12 mouse cellular contexts compared by ENCODE assay signal in the genomic region with DNA sequence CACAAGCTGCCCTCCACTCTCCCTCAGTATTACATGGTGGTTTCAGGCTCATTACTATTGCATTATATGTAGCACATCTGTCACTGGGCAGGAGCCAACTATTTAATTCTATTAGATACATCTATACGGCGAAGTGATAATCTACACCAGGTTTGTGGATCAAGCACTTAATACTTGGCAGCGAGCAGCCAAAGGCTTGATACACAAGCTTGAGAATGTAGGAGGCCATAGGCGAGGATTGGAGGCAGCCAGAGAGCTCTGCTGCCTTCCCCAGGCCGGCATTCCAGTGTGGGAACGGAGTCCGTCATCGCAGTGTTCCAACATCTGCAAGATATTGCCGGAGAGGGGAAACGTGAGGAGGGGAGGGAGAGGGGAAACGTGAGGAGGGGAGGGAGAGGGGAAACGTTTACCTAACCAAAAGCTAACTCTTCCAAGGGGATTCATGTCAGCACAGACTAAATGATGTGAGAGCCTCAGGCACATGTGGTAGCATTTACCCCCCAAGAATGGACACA.
A peak's percentile ranks its signal among the peaks of the same experiment; 100 is the strongest.
DNase-seq lines count a peak whose midpoint lies in the region; ATAC-seq lines count a peak whose summit lies in the region.
"Had no signal": no experiment of that assay in that cellular context is flagged by ENCODE, and none has a peak within 500 bp of the region (broad histone marks: within the 10 kb centered on the region; RNA-seq: fewer than 3 reads in every experiment).

No protein-coding gene starts in this region.

- H3K9ac ChIP-seq in heart, embryonic 13.5 days: no peak overlapping the region
- H3K9ac ChIP-seq in lung, embryonic 16.5 days (ENCODE audit: low read length): no peak overlapping the region
- no peak overlapping the region; the same call in 1 of the 2 replicates for H3K9ac ChIP-seq in embryonic facial prominence, embryonic 12.5 days
- no peak overlapping the region for H3K9ac ChIP-seq in neural tube, embryonic 11.5 days (ENCODE audit: low read length)

- no peak overlapping the region for H3K4me2 ChIP-seq in heart, embryonic 13.5 days
- no peak overlapping the region for H3K4me2 ChIP-seq in lung, embryonic 16.5 days (ENCODE audit: low read depth, low read length)
- H3K4me2 ChIP-seq in embryonic facial prominence, embryonic 12.5 days (replicated peaks): peak overlapping the region; percentile 30
- no peak overlapping the region for H3K4me2 ChIP-seq in neural tube, embryonic 11.5 days (ENCODE audit: low read depth)

- 28% methylated on average over 12 of the region's 12 CpGs for WGBS in heart, embryonic 13.5 days
- 20% methylated on average over 12 of the region's 12 CpGs for WGBS in lung, embryonic 16.5 days
- WGBS in embryonic facial prominence, embryonic 12.5 days: 11% methylated on average over 12 of the region's 12 CpGs
- WGBS in neural tube, embryonic 11.5 days: 54% methylated on average over 12 of the region's 12 CpGs

- H3K36me3 ChIP-seq in heart, embryonic 13.5 days: no peaks in the 10 kb centered on the region
- no peaks in the 10 kb centered on the region for H3K36me3 ChIP-seq in lung, embryonic 16.5 days (ENCODE audit: control insufficient read depth, insufficient read depth, low read length)
- no peaks in the 10 kb centered on the region for H3K36me3 ChIP-seq in embryonic facial prominence, embryonic 12.5 days
- no peaks in the 10 kb centered on the region for H3K36me3 ChIP-seq in neural tube, embryonic 11.5 days (ENCODE audit: control insufficient read depth, insufficient read depth, low read length)

- H3K27ac ChIP-seq in heart, embryonic 13.5 days (replicated peaks): peak overlapping the region; percentile 58
- H3K27ac ChIP-seq in lung, embryonic 16.5 days (ENCODE audit: low read length): no peak overlapping the region
- peak overlapping the region; percentile 90 for H3K27ac ChIP-seq in embryonic facial prominence, embryonic 12.5 days
- H3K27ac ChIP-seq in neural tube, embryonic 11.5 days (ENCODE audit: low read depth, low read length): no peak overlapping the region

- ATAC-seq in heart, embryonic 13.5 days (ENCODE audit: extremely low read depth, insufficient number of reproducible peaks, low FRiP score, low TSS enrichment): no peak
- peak; percentile 59 for ATAC-seq in lung, embryonic 16.5 days (ENCODE audit: low read depth)
- peak; percentile 89 for ATAC-seq in embryonic facial prominence, embryonic 12.5 days (ENCODE audit: insufficient number of reproducible peaks, insufficient read depth, low FRiP score, low TSS enrichment)
- ATAC-seq in neural tube, embryonic 11.5 days (ENCODE audit: insufficient read depth, low FRiP score, low TSS enrichment): no peak
- no peak for ATAC-seq in CD4-positive, CD25-positive, alpha-beta regulatory T cell, adult 4 months

- H3K4me1 ChIP-seq in heart, embryonic 13.5 days: peaks cover 20% of the 10 kb centered on the region
- 0 out of 2 replicates have a peak, but pooled peaks cover 4% of the 10 kb centered on the region for H3K4me1 ChIP-seq in lung, embryonic 16.5 days (replicated peaks; ENCODE audit: control insufficient read depth, insufficient read depth, low read length)
- peaks cover 36% of the 10 kb centered on the region for H3K4me1 ChIP-seq in embryonic facial prominence, embryonic 12.5 days
- peaks cover 4% of the 10 kb centered on the region; the same call in 1 of the 2 replicates for H3K4me1 ChIP-seq in neural tube, embryonic 11.5 days (ENCODE audit: control insufficient read depth, insufficient read depth, low read length)
- H3K4me1 ChIP-seq: megakaryocyte, embryonic 14.5 days had no signal

- H3K9me3 ChIP-seq in heart, embryonic 13.5 days: no peaks in the 10 kb centered on the region; the same call in 1 of the 2 replicates
- no peaks in the 10 kb centered on the region for H3K9me3 ChIP-seq in lung, embryonic 16.5 days (ENCODE audit: control insufficient read depth, low read length)
- no peaks in the 10 kb centered on the region for H3K9me3 ChIP-seq in embryonic facial prominence, embryonic 12.5 days
- H3K9me3 ChIP-seq in neural tube, embryonic 11.5 days (ENCODE audit: control insufficient read depth, low read length): no peaks in the 10 kb centered on the region

- H3K27me3 ChIP-seq in heart, embryonic 13.5 days (replicated peaks): peaks cover 10% of the 10 kb centered on the region; the same call in 1 of the 2 replicates
- H3K27me3 ChIP-seq in lung, embryonic 16.5 days (ENCODE audit: control insufficient read depth, insufficient read depth, low read depth, low read length): no peaks in the 10 kb centered on the region
- H3K27me3 ChIP-seq in embryonic facial prominence, embryonic 12.5 days: no peaks in the 10 kb centered on the region
- no peaks in the 10 kb centered on the region for H3K27me3 ChIP-seq in neural tube, embryonic 11.5 days (ENCODE audit: control insufficient read depth, insufficient read depth, low read length)
- H3K27me3 ChIP-seq: megakaryocyte, embryonic 14.5 days had no signal

- no peak overlapping the region for H3K4me3 ChIP-seq in heart, embryonic 13.5 days
- no peak overlapping the region for H3K4me3 ChIP-seq in lung, embryonic 16.5 days (ENCODE audit: low read length)
- no peak overlapping the region for H3K4me3 ChIP-seq in embryonic facial prominence, embryonic 12.5 days
- H3K4me3 ChIP-seq in neural tube, embryonic 11.5 days (ENCODE audit: low read depth, low read length): no peak overlapping the region
- H3K4me3 ChIP-seq: megakaryocyte, embryonic 14.5 days had no signal

- DNase-seq in heart, adult 11 months: no peak
- DNase-seq in lung, postnatal 36 days: no peak
- DNase-seq in neural tube, embryonic 11.5 days (ENCODE audit: low spot score): peak; percentile 58
- no peak for DNase-seq in cerebellum, adult 18-20 months
- DNase-seq: adrenal gland, postnatal 25 days; cerebellum, adult 9-10 months; right cerebral cortex, postnatal 14 days had no signal

Comparison
In these comparisons a context has a peak if more than half of its experiments do, and no peak if none do; other contexts are left out.
1. ATAC-seq: peak in lung, embryonic 16.5 days (single experiment) and embryonic facial prominence, embryonic 12.5 days (single experiment); none in heart, embryonic 13.5 days (single experiment), neural tube, embryonic 11.5 days (single experiment) and CD4-positive, CD25-positive, alpha-beta regulatory T cell, adult 4 months (single experiment).
2. H3K27ac ChIP-seq: peak in heart, embryonic 13.5 days (single experiment) and embryonic facial prominence, embryonic 12.5 days (single experiment); none in lung, embryonic 16.5 days (single experiment) and neural tube, embryonic 11.5 days (single experiment).